Mouse (Mus musculus) cerebellum, adult 2 months (tissue): ENCODE data around the gene Dbx1. TPM values are rescaled to one million over a fixed set of nuclear protein-coding genes. Genes with fewer than 3 reads are reported as not detected.

ENCODE experiments used
- DNase-seq, 2 experiments: peaks; one replicate each; pipeline ENCODE4 v3.0.0; 2021
- H3K27ac ChIP-seq: fragments of 200-500 bp; 2 replicates; pipeline ENCODE4 v1.5.1; 2012; ENCODE audit warnings: low read length, control low read depth, inconsistent platforms; ENCODE audit not compliant: insufficient read depth
- H3K27me3 ChIP-seq: fragments of 200-500 bp; 2 replicates; pipeline ENCODE4 v1.6.1; 2012; ENCODE audit warnings: inconsistent platforms, mild to moderate bottlenecking, low read length, moderate library complexity; ENCODE audit not compliant: control insufficient read depth, insufficient read depth
- H3K4me1 ChIP-seq: fragments of 200-500 bp; 2 replicates; pipeline ENCODE4 v1.6.1; 2011; ENCODE audit warnings: low read length; ENCODE audit not compliant: control insufficient read depth, insufficient read depth
- H3K4me3 ChIP-seq: fragments of 200-500 bp; replicated peaks from 2 replicates; pipeline ENCODE3; 2011; ENCODE audit warnings: mild to moderate bottlenecking, low read depth, low read length, control low read depth; ENCODE audit not compliant: insufficient read depth
- CTCF ChIP-seq: fragments of 200-500 bp; IDR thresholded peaks from 2 replicates; pipeline ENCODE4 v1.5.1; 2011; ENCODE audit warnings: low read depth, mild to moderate bottlenecking, control low read depth, low read length, moderate library complexity, borderline replicate concordance; ENCODE audit not compliant: insufficient read depth
- POLR2A ChIP-seq: fragments of 200-500 bp; IDR thresholded peaks from 2 replicates; pipeline ENCODE4 v1.6.1; 2011; ENCODE audit warnings: low read length, control low read depth, borderline replicate concordance; ENCODE audit not compliant: insufficient read depth
- WGBS: fragments of 180-500 bp; shearing (Covaris S2); methylation state at CpG from one replicate; pipeline ENCODE4 v1.1.7; 2018; 5-methylcytosine and 5-hydroxymethylcytosine counted together
- polyA plus RNA-seq: library from polyadenylated mRNA; depleted of rRNA; stranded (reverse); fragments of >200 nt; gene quantifications from 2 replicates; pipeline ENCODE4 v1.2.3, GENCODE M21; 2012; rRNA removed

Dbx1 gene
- not detected in 2 replicates for polyA plus RNA-seq

DNA sequence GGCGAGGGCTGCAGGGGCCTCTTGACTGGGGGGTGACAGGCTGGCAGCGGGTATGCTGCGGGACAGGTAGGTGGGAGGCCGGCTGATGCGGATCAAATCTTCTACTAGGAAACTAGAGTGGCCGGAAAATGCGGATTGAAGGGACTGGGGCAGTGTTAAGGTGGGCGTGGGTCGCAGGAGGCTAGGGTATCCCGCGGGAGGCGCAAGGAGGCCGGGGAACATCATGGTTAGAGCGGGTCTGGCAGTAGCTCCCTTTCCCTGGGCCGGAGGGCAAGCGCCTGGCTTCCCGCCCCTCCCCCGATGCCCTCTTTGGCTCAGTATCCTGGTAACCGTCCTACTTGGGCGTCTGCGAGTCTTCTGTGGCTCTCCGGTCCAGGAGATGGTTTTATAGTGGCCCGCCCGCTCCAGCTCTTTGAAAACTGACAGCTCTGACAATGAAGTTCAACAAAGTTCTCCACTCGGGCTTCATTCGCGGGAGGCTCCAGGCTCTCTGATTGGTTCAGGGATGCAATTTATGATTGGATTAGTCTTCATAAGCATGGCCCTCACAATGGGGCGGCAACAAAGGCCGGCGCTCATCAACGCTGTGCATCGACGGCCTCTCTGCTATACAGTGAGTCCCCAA is at the start of gene Dbx1:
Gene Dbx1 (minus strand): TSS at position 359 of the 625 bp plus-strand sequence.
- no peak within 1 kb of the TSS for H3K4me3 ChIP-seq
- WGBS = 2% methylated on average over 33 of the region's 33 CpGs

GRCm38 (mm10) chr7:49678826-49679377 is 42.3 kb upstream of the Dbx1 start:
- no peak for DNase-seq
- no peak for TF ChIP-seq CTCF
- TF ChIP-seq POLR2A = no peak
- 10% methylated on average over 9 of the region's 9 CpGs for WGBS
- peaks cover 4% of the 10 kb centered on the region; the same call in 1 of the 2 replicates for H3K27me3 ChIP-seq
- no peak overlapping the region for H3K27ac ChIP-seq
- no peaks in the 10 kb centered on the region for H3K4me1 ChIP-seq
- H3K4me3 ChIP-seq = no peak overlapping the region

More for the DNA sequence above, at the start of gene Dbx1:
- Histone ChIP-seq H3K4me1 (no peaks in the 10 kb centered on the region), H3K27me3 (peaks cover 9% of the 10 kb centered on the region; the same call in 1 of the 2 replicates), H3K27ac (no peak within 1 kb of the TSS)
- TF ChIP-seq CTCF = no peak
- no peak for TF ChIP-seq POLR2A
- DNase-seq = no peak

GRCm38 (mm10) chr7:49678100-49678825 is 41.6 kb upstream of the Dbx1 start:
- H3K4me1 ChIP-seq = no peaks in the 10 kb centered on the region
- no peak overlapping the region for H3K27ac ChIP-seq
- H3K27me3 ChIP-seq = peaks cover 4% of the 10 kb centered on the region; the same call in 1 of the 2 replicates
- TF ChIP-seq CTCF = no peak
- no peak for TF ChIP-seq POLR2A
- no peak overlapping the region for H3K4me3 ChIP-seq
- 7% methylated on average over 22 of the region's 22 CpGs for WGBS
- no peak for DNase-seq

DNA sequence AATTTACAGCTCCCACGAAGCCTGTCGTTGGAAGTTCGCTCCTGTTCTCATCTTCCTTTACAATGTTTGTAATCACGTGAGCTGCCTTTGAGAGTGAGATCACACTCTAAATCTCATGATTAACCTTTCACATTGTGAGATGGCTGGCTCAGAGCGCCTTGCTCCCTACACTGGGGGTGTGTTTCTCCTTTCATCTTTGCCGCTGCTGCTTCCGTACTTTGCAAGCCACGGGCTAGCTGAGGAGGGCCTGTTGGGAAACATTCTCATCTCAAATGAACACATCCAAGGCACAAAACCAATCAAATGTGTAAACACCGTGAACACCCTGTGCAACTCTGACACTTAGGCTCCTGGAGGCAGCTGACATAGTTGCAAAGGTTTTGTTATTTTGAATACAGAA is 40.5 kb upstream of the Dbx1 start:
- Histone ChIP-seq H3K27ac (no peak overlapping the region), H3K4me1 (no peaks in the 10 kb centered on the region), H3K4me3 (no peak overlapping the region), H3K27me3 (peaks cover 3% of the 10 kb centered on the region; the same call in 1 of the 2 replicates)
- no peak for TF ChIP-seq CTCF
- TF ChIP-seq POLR2A = no peak
- no peak for DNase-seq
- WGBS = 8% methylated on average over 9 of the region's 9 CpGs

- Histone ChIP-seq H3K4me1 (no peaks in the 10 kb centered on the region), H3K27me3 (peaks cover 3% of the 10 kb centered on the region; the same call in 1 of the 2 replicates), H3K27ac (no peak overlapping the region), H3K4me3 (no peak overlapping the region)
- WGBS = 15% methylated on average over 5 of the region's 5 CpGs
- TF ChIP-seq CTCF (no peak), POLR2A (no peak)
- no peak for DNase-seq
Observed at GRCm38 (mm10) chr7:49676627-49677026, 40.0 kb upstream of the Dbx1 start.

- WGBS = 40% methylated on average over 13 of the region's 13 CpGs
- no peak overlapping the region for H3K4me3 ChIP-seq
- TF ChIP-seq CTCF = no peak
- no peak for TF ChIP-seq POLR2A
- H3K4me1 ChIP-seq = no peaks in the 10 kb centered on the region
- no peak for DNase-seq
- no peaks in the 10 kb centered on the region; the same call in 1 of the 2 replicates for H3K27me3 ChIP-seq
- H3K27ac ChIP-seq = no peak overlapping the region
Observed at GRCm38 (mm10) chr7:49668260-49668857, 31.7 kb upstream of the Dbx1 start.

- TF ChIP-seq CTCF (no peak), POLR2A (no peak)
- no peaks in the 10 kb centered on the region for H3K4me1 ChIP-seq
- no peak for DNase-seq
- WGBS = 73% methylated on average over 3 of the region's 3 CpGs
- no peak overlapping the region for H3K27ac ChIP-seq
- H3K4me3 ChIP-seq = no peak overlapping the region
- no peaks in the 10 kb centered on the region; the same call in 1 of the 2 replicates for H3K27me3 ChIP-seq
Observed at GRCm38 (mm10) chr7:49663575-49663974, 26.9 kb upstream of the Dbx1 start.
